Comparison of ENCODE assay signal across 7 mouse cellular contexts in the genomic region with DNA sequence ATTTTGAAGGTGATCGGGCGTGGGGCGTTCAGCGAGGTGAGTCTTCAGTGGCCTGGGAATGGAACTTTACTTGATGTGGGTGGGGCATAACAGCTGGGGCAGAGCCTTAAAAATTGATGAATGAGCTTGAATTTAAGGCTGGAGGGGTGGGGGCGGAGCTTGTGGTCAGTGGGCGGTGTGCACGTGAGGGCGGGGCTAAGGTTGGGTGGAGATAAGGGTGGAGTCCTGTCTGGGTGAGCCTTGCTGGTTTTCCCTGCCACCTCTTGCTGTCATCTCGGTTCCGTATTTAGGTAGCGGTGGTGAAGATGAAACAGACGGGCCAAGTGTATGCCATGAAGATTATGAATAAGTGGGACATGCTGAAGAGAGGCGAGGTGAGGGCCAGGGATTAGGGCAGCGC. TPM values are rescaled to one million over a fixed set of nuclear protein-coding genes. Genes with fewer than 3 reads are reported as not detected.
A peak's percentile ranks its signal among the peaks of the same experiment; 100 is the strongest.
DNase-seq lines count a peak whose midpoint lies in the region; ATAC-seq and TF ChIP-seq lines count a peak whose summit lies in the region.

No protein-coding gene starts in this region.

- 8% methylated on average over 14 of the region's 14 CpGs for WGBS in limb, embryonic 13.5 days

- ATAC-seq in limb, embryonic 13.5 days (ENCODE audit: low FRiP score, low read depth): no peak
- ATAC-seq in frontal cortex, adult (ENCODE audit: low TSS enrichment): no peak

- H3K9me3 ChIP-seq in erythroblast, embryonic 14.5 days (ENCODE audit: control insufficient read depth, low read length): no peaks in the 10 kb centered on the region
- no peaks in the 10 kb centered on the region for H3K9me3 ChIP-seq in limb, embryonic 13.5 days

- H3K36me3 ChIP-seq in C2C12 (ENCODE audit: control insufficient read depth, insufficient read depth): peaks cover 57% of the 10 kb centered on the region
- peaks cover 36% of the 10 kb centered on the region for H3K36me3 ChIP-seq in erythroblast, embryonic 14.5 days (ENCODE audit: control insufficient read depth)
- peaks cover 62% of the 10 kb centered on the region for H3K36me3 ChIP-seq in limb, embryonic 13.5 days

- DNase-seq in Muller cell, postnatal 12 days (ENCODE audit: inconsistent ontology term): peak; percentile 58
- peak; percentile 46 for DNase-seq in neural tube, embryonic 10.5 days (ENCODE audit: extremely low spot score, low spot score)
- DNase-seq in layer of hippocampus, adult 2 months (ENCODE audit: low spot score in 2 of 2): no peak

- H3K79me3 ChIP-seq in C2C12 (ENCODE audit: low read depth): peaks cover 5% of the 10 kb centered on the region

- peaks cover 26% of the 10 kb centered on the region for H3K79me2 ChIP-seq in C2C12 (ENCODE audit: control insufficient read depth, insufficient read depth)

- peak overlapping the region; percentile 50 for H3K4me2 ChIP-seq in limb, embryonic 13.5 days (replicated peaks)

- no peaks in the 10 kb centered on the region for H3K27me3 ChIP-seq in C2C12 (ENCODE audit: control insufficient read depth, insufficient read depth, insufficient read length)
- H3K27me3 ChIP-seq in erythroblast, embryonic 14.5 days (ENCODE audit: control insufficient read depth): peaks cover 3% of the 10 kb centered on the region
- no peaks in the 10 kb centered on the region for H3K27me3 ChIP-seq in limb, embryonic 13.5 days

- no peak for TF ChIP-seq CTCF in C2C12 (IDR thresholded peaks at IDR 0.05; ENCODE audit: control insufficient read depth, insufficient read depth, insufficient read length)
- TF ChIP-seq CTCF in layer of hippocampus, adult 2 months (conservative IDR thresholded peaks at IDR 0.05): no peak

- no peak overlapping the region for H3K9ac ChIP-seq in limb, embryonic 13.5 days

- H3K27ac ChIP-seq in limb, embryonic 13.5 days: no peak overlapping the region
- no peak overlapping the region for H3K27ac ChIP-seq in layer of hippocampus, adult 2 months

- peak overlapping the region; percentile 37 for H3K4me3 ChIP-seq in C2C12 (ENCODE audit: insufficient read depth, poor library complexity, severe bottlenecking)
- H3K4me3 ChIP-seq in erythroblast, embryonic 14.5 days (replicated peaks): peak overlapping the region; percentile 57
- peak overlapping the region; percentile 27; the same call in 1 of the 2 replicates for H3K4me3 ChIP-seq in limb, embryonic 13.5 days
- H3K4me3 ChIP-seq in layer of hippocampus, adult 2 months: no peak overlapping the region

- peak overlapping the region; percentile 88 for H3ac ChIP-seq in C2C12 (ENCODE audit: control insufficient read depth, insufficient read length, low read depth)

- H3K4me1 ChIP-seq in erythroblast, embryonic 14.5 days (ENCODE audit: control insufficient read depth): peaks cover 49% of the 10 kb centered on the region
- H3K4me1 ChIP-seq in limb, embryonic 13.5 days: peaks cover 48% of the 10 kb centered on the region

TF ChIP-seq in C2C12, 6 proteins besides CTCF, POLR2A, EP300 and RAD21:
- TF ChIP-seq FOSL1 (IDR thresholded peaks at IDR 0.05; ENCODE audit: insufficient read depth, low read length, poor library complexity, severe bottlenecking) (no peak), USF1 (IDR thresholded peaks at IDR 0.05; ENCODE audit: low read depth) (peak; percentile 81)

RNA-seq across cellular contexts. Expression of a gene that starts 2.4 kb away (rescaled TPM):
- 120 TPM for polyA plus RNA-seq in C2C12 (2012; fragmentation: generic; extraction: Trizol)
- 6.0 TPM in 2 replicates for polyA plus RNA-seq in erythroblast, embryonic 14.5 days (2012)
- 22.6 and 23.1 TPM in 2 replicates for polyA plus RNA-seq in limb, embryonic 13.5 days (2015; fragmentation: Nextera tagmentation; extraction: Ambion mirVana)
- 10 to 100 TPM; 38.8 to 56.8 TPM for total RNA-seq in layer of hippocampus, adult 2 months (2021)

RNA-seq across cellular contexts. Expression of a gene that starts 8.4 kb away (rescaled TPM):
- 1.6 TPM for polyA plus RNA-seq in C2C12 (2012; fragmentation: generic; extraction: Trizol)
- polyA plus RNA-seq in erythroblast, embryonic 14.5 days (2012): 0.23 and 0.34 TPM in 2 replicates
- 13.4 and 13.9 TPM in 2 replicates for polyA plus RNA-seq in limb, embryonic 13.5 days (2015; fragmentation: Nextera tagmentation; extraction: Ambion mirVana)
- total RNA-seq in layer of hippocampus, adult 2 months (2021): 1 to 10 TPM; 2.4 to 2.8 TPM

RNA-seq across cellular contexts. Expression of a gene that starts 10.0 kb away (rescaled TPM):
- polyA plus RNA-seq in C2C12 (2012; fragmentation: generic; extraction: Trizol): 83.1 TPM
- 8.5 and 10.2 TPM in 2 replicates for polyA plus RNA-seq in erythroblast, embryonic 14.5 days (2012)
- 16.8 and 17.4 TPM in 2 replicates for polyA plus RNA-seq in limb, embryonic 13.5 days (2015; fragmentation: Nextera tagmentation; extraction: Ambion mirVana)
- 100 to 1,000 TPM; 154 TPM for total RNA-seq in layer of hippocampus, adult 2 months (2021)

RNA-seq across cellular contexts. Expression of a gene that starts 31.6 kb away (rescaled TPM):
- 0.09 TPM for polyA plus RNA-seq in C2C12 (2012; fragmentation: generic; extraction: Trizol)
- 0.06 TPM in 1 of 2 replicates, not detected in the other for polyA plus RNA-seq in erythroblast, embryonic 14.5 days (2012)
- not detected in 2 replicates for polyA plus RNA-seq in limb, embryonic 13.5 days (2015; fragmentation: Nextera tagmentation; extraction: Ambion mirVana)
- total RNA-seq in layer of hippocampus, adult 2 months (2021): under 1 TPM in 1 of 2 experiments, not detected in 1; 0.20 TPM

RNA-seq across cellular contexts. Expression of a gene that starts 32.1 kb away (rescaled TPM):
- polyA plus RNA-seq in C2C12 (2012; fragmentation: generic; extraction: Trizol): not detected
- 0.05 TPM in 1 of 2 replicates, not detected in the other for polyA plus RNA-seq in erythroblast, embryonic 14.5 days (2012)
- 4.2 and 4.3 TPM in 2 replicates for polyA plus RNA-seq in limb, embryonic 13.5 days (2015; fragmentation: Nextera tagmentation; extraction: Ambion mirVana)
- total RNA-seq in layer of hippocampus, adult 2 months (2021): under 1 TPM; 0.33 to 0.71 TPM

Comparison
In these comparisons a context has a peak if more than half of its experiments do, and no peak if none do; other contexts are left out.
1. DNase-seq: peak in Muller cell, postnatal 12 days (single experiment) and neural tube, embryonic 10.5 days (single experiment); none in layer of hippocampus, adult 2 months (0 of 2).